Mouse (Mus musculus) T-helper 17 cell (primary cell): ENCODE measurements around the gene Ccdc7b.
"Not testable (repeated sequence)": the region's sequence is repeated elsewhere in the genome, so short reads cannot be mapped to it uniquely, and the experiment has no call there.

Source experiments
- in situ Hi-C, 2 experiments: fragments of 300-600 bp; cut with MboI, MseI; formaldehyde crosslinking; loops; 1 replicate in 1 of 2; 2 replicates in 1 of 2; pipeline ENCODE4 v1.15.1; 2025; ENCODE audit warnings: high pct_unique_total_duplicates in 2 of 2

Ccdc7b gene

GRCm38 (mm10) chr8:129066834-129067233 is at the start of gene Ccdc7b:
TSS of gene Ccdc7b (plus strand) at chr8:129067134.
- in situ Hi-C loops = not testable (repeated sequence)

GRCm38 (mm10) chr8:129065417-129065816 is 1.5 kb upstream of the Ccdc7b start, which contains the start of gene Ccdc7a:
TSS of gene Ccdc7a (minus strand) at chr8:129065517.
- in situ Hi-C loops = not testable (repeated sequence)

GRCm38 (mm10) chr8:129115761-129116160 is 48.8 kb downstream of the Ccdc7b start:
- in situ Hi-C loops = not testable (repeated sequence)

- in situ Hi-C loops = loop anchor here in 1 of 2 experiments (5.0 kb wide), 1 partner anchor 44 kb away; no protein-coding TSS in a partner anchor
Observed at GRCm38 (mm10) chr8:129131561-129131960, 64.6 kb downstream of the Ccdc7b start, which contains the start of gene Gm10999. TSS of gene Gm10999 (minus strand) at chr8:129131661.

- in situ Hi-C loops = loop anchor here in 1 of 2 experiments (5.0 kb wide), 1 partner anchor 46 kb away; no protein-coding TSS in a partner anchor
Observed at GRCm38 (mm10) chr8:129133475-129133874, 66.5 kb downstream of the Ccdc7b start.
